Mouse (Mus musculus): ENCODE measurements around the gene Uvrag.

Gene Uvrag

DNA sequence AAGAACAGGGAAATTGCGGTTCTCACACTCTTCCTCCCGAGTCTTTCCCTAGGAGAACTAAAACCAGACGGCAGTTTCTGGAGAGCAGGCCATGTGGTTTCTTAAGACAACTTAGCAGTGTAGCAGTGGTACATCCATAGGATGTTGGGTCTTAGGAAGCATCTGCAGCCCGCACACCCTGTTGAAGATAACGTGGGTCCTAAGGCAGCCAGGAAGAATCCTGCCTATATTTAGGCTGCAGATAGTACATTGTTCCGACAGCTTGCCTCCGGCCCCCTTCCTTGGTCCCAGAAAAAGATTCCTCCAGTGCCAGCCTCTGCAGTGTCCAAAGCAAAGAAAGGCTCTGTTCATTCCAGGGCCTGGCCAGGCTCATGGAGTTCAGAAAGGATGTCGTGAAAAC, 25.2 kb upstream of the Uvrag start:
- peak; percentile 55 for DNase-seq (ENCODE audit: low read depth, low spot score)

GRCm38 (mm10) chr7:99164873-99165410, 24.0 kb upstream of the Uvrag start:
- peak; percentile 38 for DNase-seq (ENCODE audit: low read depth, low spot score)

DNA sequence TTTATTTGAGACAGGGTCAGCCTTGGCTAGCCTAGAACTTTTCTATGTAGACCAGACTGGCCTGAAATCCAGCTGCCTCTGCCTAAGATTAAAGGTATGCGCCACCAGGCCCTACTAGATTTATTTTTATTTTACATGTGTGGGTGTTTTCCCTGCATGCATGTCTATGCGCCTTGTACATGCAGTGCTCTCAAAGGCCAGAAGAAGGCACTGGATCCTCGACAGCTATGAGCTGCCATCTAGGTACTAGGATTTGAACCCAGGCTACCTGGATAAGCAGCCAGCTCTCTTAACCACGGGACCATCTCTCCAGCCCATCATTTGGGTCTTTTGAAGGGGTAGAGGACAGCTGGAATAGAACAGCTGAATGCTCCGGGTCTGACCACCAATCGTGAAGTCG, 21.5 kb upstream of the Uvrag start:
- DNase-seq (ENCODE audit: low read depth, low spot score): no peak

DNA sequence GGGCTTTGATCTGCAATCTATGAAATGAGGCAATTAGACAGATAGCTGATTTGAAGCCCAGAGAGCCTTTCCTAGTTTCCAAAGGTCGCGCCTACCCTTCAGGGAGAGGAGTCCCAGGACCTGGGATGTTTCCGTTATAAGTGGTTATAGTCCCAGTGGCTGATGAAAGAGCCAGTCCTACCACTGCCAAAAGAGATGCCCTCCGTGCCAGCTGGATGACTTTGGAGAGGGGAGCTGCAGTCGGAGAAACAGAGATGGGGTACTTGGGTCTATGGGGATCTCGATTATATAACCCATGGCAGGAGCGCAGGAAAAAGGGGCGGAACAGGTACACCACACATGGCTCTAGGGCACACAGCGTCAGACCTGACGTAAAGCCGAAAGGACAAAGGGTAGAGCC, 21.0 kb upstream of the Uvrag start:
- DNase-seq (ENCODE audit: low read depth, low spot score): no peak

GRCm38 (mm10) chr7:99161529-99161928, 20.6 kb upstream of the Uvrag start:
- DNase-seq (ENCODE audit: low read depth, low spot score): no peak

DNA sequence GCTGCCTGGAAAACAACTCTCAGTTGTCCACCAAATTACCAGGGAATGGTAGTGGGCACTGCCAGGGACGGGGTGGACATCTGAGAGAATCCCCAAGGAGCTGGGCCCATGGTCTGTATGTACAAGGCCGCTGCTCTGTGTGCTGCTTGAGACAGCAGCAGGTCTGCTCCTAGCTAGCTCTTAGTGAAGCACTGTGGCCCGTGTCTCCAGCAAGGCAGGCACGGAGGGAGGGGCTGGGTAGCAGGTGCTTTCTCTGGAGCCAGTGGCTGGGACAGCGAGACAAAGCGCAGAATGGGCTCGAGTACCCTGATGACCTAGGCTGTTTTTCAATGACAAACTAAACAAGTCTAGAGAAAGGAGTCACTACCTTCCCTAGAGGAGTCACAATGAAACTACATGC, 20.1 kb upstream of the Uvrag start:
- DNase-seq (ENCODE audit: low read depth, low spot score): no peak

- DNase-seq (ENCODE audit: low read depth, low spot score): no peak
These were observed 18.5 kb upstream of the Uvrag start for GRCm38 (mm10) chr7:99159446-99159845.

GRCm38 (mm10) chr7:99158904-99159303, 18.0 kb upstream of the Uvrag start:
- DNase-seq (ENCODE audit: low read depth, low spot score): no peak

GRCm38 (mm10) chr7:99158011-99158410, 17.1 kb upstream of the Uvrag start:
- no peak for DNase-seq (ENCODE audit: low read depth, low spot score)

GRCm38 (mm10) chr7:99156737-99157136, 15.8 kb upstream of the Uvrag start:
- DNase-seq (ENCODE audit: low read depth, low spot score): no peak

DNA sequence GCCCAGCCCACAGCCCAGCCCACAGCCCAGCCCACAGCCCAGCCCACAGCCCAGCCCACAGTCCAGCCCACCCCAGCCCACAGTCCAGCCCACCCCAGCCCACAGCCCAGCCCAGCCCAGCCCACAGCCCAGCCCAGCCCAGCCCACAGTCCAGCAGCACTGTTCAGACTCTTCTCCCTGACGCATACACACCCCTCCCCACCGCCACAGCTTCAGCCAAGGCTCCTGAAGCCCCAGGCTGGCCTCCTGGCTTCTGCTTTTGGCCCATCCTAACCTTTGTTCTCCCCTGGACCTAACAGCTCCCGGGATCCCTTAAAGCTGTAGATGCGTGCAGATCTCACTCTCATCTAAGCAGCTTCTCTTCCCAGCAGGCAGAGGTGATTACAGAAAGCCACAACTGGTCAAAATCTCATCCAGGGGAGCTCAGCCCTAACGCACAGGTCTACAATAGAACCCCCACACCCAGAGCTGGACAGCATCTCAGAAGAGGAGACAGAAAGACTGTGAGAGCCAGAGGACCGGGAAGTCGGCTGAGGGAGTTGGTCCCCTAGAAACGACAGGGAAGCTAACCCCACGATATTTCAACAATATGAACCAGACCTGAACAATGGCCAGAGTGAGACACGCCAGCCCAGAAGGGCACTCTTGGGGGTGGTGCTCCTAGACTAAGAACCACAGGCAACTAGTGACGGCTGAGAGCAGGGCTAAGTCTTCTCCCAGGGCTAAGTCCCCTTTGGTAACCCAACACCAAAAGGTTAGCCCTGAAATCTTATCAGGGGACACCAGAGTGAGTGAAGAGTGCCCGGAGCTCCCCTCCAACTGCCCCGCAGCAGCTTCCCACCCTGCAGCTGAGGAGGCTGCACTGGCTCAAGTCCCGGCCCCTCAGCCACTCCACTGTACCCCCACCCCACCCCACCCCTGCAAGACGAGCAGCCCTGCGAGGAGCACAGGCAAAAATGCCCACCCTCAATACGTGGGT, 14.7 kb upstream of the Uvrag start:
- DNase-seq (ENCODE audit: low read depth, low spot score): no peak

- DNase-seq (ENCODE audit: low read depth, low spot score): no peak
These were observed 13.8 kb upstream of the Uvrag start for GRCm38 (mm10) chr7:99154648-99155151.

- no peak for DNase-seq (ENCODE audit: low read depth, low spot score)
These were observed 12.8 kb upstream of the Uvrag start for GRCm38 (mm10) chr7:99153686-99154202.

- no peak for DNase-seq (ENCODE audit: low read depth, low spot score)
These were observed 11.8 kb upstream of the Uvrag start for GRCm38 (mm10) chr7:99152756-99153155.

GRCm38 (mm10) chr7:99151342-99151741, 10.4 kb upstream of the Uvrag start:
- DNase-seq (ENCODE audit: low read depth, low spot score): peak; percentile 99

DNA sequence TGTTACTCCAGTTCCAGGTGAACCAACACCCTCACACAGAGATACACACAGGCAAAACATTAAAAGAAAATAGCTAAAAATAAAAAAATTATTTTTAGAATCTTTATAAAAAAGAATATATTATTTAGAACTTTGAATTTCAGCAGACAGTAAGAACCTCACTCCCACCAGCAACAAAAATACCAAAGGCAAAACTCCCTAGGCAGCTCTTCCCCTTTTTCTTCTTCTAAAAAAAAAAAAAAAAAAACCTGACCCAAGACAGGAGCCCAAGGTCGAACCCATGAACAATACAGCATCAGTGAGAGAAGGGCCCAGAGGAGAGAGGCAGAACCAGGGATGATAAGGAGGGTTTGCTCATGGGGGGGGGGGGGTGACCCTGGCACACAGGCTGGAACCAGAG, 8.1 kb upstream of the Uvrag start:
- no peak for DNase-seq (ENCODE audit: low read depth, low spot score)

DNA sequence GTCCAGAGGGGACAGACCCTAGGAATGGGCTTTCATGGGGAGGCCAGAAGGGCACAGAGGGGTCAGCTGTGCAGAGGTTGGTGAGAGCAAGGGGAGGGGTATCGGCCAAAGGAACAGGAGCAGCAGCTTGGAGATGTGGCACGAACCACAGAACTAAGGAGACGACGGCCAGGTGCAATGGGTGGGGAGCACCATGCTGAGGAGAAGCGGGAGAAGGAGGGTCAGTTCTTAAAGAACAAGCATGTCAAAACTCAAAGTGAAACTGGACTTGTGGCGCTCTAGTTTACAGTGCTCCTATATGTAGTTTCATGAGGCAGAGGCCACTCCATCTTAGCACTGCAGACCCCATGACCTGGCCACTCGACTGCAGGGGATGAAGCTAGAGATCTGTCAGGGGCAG, 6.6 kb upstream of the Uvrag start:
- no peak for DNase-seq (ENCODE audit: low read depth, low spot score)

- no peak for DNase-seq (ENCODE audit: low read depth, low spot score)
These were observed 6.0 kb upstream of the Uvrag start for GRCm38 (mm10) chr7:99146906-99147305.

DNA sequence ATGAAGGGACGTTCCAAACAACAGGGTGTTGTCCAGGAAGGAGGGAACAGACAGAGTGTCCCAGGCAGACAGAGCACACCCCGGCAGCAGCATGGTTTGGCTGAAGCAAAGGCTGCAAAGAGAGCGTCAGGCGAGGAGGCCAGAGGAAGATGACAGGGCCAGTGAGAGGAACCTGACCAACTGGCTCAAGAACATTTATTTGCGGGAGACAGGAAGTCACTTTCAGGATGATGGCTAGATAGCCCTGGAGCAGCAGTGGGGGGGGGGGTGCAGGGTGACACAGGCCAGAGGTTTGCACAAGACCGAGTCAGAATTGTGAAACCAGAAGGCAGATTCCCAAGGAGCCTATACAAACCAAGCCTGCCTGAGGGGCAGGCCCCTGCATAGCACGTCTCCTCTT, 5.1 kb upstream of the Uvrag start:
- no peak for DNase-seq (ENCODE audit: low read depth, low spot score)

GRCm38 (mm10) chr7:99144616-99145015, 3.7 kb upstream of the Uvrag start:
- peak; percentile 86 for DNase-seq (ENCODE audit: low read depth, low spot score)

- no peak for DNase-seq (ENCODE audit: low read depth, low spot score)
These were observed 2.3 kb upstream of the Uvrag start for GRCm38 (mm10) chr7:99143244-99143643.

DNA sequence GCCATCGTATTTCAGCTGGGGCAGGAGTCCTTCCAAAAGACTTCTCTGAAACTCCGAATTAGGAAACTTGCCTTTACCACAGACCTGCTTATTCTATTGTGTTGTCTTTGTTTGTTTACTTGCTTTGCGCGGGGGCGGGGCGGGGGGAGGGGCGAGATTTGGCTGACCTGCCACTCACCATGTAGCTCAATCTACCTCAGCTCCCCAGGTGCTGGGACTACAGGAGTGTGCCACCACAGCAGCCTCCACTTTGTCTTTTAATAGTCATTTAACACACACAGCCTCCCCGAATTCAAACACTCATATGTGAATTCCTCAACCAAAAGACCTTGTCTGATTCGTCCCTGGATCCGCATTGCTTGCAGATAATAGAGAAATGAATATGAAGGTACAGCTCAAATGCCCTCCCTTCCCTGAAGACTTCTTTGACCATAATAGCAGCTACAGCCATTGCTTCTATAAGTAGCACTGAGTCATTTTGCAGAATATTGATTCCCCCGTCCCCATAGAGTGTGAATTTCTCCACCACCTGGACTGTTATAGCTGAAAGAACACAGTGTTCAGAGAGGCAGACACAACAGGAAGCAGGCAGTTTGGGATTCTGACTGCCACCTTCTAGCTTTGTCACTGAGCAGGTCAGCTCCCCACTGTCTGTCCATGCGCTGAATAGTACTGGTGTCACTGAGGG, 1.1 kb upstream of the Uvrag start:
- peak; percentile 75 for DNase-seq (ENCODE audit: low read depth, low spot score)
